Mouse (Mus musculus) embryo, embryonic 11 days (tissue): Measurements from ENCODE around the gene G3bp1.

ENCODE experiments used
- DNase-seq: peaks from one replicate; pipeline ENCODE4 v3.0.0-alpha.2; 2015

G3bp1 gene

DNA sequence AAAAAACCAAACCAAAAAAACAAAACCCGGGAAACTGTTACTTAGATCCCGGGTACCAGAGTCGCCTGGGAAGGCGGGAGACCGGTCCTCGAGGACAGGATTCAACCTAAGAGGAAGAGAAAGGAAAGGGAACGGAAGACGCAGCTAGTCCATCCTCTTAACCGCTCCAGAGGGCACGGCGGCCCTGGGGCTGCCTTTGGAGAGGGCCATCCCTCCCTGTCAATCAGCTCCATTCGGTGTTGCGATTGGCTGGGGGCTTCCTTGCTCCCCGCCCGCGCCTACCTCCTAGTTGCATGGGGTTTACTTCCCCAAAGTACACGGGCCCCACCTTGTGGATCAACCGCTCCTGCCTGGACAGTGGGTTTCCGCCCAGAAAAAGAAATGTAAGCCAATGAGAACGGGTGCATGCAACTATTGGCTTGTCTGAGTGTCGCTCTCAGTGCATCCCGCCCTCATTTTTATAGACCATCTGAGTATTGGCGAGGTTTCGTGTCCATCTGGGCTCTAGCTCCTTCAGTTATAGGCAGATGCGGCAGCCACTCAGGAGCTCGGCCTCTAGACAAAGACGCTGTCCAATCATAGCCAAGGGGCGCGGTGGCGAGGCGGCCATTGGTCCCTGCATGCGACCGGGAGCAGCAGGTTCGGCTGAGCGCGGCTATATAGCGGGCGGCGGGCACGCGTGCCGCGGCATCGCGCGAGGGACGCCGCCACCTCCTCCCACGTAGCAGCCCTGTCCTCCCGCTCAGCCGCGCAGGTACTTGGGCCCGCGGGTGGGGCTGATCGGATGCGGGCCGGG, at the start of gene G3bp1:
Gene G3bp1, plus strand, starts transcription at position 638 of the 796 bp plus-strand sequence.
- DNase-seq: peak; percentile 99

DNA sequence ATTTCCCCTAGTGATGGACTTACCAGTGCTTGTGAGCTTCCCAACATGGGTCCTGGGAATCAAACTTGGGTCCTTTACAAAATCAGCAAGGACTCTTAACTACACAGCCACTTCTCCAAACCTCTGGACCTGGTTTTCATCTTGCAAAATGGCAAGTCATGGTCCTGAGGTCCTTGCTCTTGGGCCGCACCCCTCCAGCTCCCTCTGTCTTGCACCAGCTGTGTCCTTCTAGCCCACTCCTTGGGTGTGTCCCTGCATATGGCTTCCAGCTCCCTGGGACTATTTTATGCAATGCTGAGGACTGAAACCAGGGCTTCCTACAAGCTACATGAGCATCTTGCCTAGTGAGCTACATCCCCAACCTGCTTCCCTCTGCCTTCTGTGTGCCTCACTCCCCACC, 46.5 kb upstream of the G3bp1 start, which contains the start of gene Sparc:
Gene Sparc, minus strand, starts transcription at position 206 of the 400 bp plus-strand sequence.
- no peak for DNase-seq

DNA sequence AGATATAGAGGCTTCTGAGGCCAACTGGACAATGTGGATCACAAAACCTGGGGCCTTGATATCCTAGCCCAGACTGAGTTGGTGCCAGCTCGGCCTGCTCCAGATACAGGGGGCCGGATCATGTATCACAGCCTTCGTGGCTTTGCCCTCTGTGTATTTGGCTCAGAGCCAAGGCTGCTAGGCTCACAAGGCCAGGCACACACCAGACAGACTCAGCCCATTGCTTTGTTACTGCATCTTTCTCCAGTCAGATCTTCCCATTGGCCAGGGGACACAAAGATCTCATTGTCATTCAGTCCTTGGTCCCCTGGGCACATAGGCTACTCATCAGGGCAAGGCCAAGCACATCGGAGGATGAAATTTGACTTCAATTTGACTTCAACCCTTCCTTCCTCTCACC, 45.7 kb upstream of the G3bp1 start:
- DNase-seq: peak; percentile 82

DNA sequence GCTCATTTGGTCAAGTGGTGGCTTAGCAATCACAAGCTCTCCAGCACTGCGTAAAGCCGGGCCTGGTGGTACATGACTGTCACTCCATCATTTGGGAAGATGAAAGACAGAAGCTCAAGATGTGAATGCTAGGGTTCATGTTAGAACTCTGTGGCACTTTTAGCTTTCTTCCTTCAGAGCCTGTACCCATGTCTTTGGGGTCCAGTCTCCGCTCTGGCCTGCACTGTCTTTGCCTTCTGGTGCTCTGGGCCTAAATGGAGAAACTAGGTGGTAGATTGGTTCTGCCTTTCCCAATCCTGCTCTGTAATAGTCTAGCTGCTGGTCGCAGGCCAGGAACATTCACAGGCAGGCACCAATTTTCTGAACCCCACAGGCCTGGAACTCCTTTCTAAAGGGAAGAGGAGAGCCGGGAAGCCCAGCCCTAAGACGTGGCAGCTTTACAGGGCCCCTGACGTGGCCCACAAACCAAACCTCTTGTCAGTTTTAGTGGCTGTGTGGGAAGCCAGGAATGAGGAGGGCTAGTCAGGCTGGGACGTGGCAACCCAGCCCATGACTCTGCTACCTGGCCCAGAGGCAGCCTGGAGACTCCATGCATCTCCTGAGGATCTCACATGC, 44.6 kb upstream of the G3bp1 start:
- DNase-seq: no peak

DNA sequence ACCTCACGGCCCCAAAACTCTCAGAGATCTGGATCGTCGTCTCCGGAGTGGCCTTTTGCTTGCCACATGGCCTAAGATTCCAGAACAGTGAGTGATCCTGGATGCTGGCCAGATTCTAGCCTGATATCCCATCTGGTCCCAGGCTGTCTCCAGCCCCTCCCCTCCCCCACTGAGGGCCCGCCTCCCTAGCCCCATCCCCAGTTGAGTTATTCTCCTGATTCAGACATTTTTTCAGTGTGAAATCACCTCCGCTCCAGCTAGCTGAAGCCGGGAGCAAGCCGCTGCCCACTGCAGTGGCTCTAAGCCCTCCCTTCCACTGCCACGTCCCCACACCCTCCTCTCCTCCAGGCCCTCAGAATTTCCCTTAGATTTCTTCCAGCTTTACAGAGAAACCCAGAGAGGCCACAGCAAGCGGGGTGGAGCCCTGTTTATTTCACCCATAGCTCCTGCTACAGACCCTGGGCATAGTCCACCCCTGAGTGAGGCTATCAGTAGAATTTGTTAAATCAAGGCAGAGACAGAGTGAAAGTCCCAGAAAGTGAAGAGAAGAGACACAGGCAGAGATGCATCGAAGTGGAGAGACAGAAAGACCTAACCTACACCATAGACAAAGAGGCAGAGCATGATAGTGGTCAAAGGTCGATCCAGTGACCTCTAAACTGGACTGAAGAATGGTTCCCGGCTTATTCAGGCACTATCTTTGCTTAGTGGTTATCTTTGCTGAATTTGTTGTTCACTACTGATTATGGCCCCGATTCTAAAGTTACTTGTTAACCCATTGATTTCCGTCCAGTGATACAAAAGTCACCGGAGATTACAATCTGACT, 41.1 kb upstream of the G3bp1 start:
- DNase-seq: peak; percentile 90

DNA sequence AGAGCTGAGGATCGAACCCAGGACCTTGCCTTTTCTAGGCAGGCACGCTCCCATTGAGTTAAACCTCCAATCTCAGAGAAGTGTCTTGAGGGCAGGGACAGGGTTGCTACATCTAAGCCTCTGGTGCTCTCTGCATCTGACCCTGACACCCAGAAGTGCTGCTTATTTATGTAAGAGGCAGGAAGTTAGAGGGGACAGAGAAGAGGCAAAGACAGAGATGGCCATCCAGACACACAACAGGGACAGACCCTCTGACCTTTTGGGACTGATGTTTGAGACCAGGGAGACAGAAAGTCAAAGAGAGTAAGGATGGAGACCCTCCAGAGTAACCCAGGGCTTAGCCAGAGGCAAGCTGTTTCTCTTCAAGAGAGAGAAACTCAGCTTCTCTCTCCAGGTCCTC, 39.5 kb upstream of the G3bp1 start:
- no peak for DNase-seq

DNA sequence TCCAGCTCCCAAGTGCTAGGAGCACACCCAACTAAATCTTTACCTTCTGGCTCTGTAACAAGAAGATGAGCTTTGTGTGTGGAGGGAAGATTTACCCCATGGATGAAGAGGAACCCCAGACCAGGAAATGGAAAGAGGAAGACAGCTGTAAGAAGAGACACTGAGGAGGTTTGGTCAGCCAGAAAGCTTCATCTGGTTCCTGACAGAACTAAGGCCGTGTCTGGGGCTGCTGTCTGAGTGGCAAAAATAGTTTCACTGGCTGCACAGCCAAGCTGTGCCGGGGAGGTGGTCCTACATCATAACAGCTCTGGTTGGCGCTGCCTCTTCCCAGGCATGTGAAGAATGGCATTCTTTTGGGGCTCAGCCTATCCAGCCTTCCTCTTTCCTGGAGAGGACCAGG, 36.5 kb upstream of the G3bp1 start:
- DNase-seq: peak; percentile 15

DNA sequence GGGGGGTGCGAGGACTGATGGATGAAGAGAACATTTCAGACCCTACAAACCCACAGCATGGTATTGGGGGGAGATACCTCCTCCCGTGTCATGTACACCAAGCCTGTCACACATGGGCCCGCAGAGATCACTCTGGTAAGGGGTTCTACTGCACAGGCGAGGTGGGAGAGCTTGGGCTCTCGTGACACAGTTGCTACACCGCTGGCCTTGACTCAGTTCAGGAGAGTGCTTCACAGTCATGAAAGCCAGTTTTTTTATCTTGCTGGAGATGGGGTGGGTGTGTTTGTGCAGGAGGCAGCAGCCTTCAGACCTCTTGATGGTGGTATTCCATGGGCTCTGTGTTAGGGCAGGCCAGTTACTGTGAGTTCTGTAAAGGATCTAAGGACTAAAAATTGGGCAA, 33.4 kb upstream of the G3bp1 start:
- DNase-seq: no peak

DNA sequence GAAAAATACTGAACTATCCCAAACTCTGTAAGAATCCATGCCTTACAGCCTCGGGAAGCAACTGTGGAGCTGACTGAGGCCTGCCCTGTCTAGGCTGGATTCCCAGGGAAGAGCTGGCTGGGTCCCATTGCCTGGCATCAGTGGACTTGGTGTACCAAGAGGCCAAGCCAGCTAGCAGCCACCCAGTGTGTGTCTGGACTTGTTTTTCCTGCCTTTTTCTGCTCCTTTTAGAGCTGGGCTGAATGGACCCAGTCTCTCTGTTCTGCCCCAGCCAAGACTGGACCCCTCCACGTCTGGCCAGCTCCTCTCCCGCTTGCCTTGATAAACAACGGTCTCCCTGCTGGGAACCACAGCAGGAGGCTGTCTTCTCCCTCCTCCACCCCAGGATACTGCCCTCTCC, 31.5 kb upstream of the G3bp1 start:
- DNase-seq: no peak

DNA sequence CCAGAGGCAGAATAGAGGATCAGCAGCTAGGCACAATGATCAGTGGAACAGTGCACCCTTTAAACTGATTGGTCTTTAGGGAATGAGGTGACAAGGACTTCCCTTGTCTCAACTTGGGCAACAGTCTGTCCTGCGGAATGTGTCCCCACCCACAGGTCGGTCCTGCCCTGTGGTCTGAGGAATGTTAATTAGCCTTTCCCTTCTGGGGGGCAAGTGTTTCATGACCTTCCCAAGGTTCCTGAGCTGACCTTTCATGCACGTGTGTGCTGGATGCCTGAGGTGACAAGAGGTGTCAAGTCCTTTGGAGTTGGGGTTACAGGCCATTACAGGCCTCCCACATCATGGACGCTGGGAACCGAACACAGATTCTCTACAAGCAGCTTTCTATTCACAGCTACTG, 29.8 kb upstream of the G3bp1 start:
- no peak for DNase-seq

DNA sequence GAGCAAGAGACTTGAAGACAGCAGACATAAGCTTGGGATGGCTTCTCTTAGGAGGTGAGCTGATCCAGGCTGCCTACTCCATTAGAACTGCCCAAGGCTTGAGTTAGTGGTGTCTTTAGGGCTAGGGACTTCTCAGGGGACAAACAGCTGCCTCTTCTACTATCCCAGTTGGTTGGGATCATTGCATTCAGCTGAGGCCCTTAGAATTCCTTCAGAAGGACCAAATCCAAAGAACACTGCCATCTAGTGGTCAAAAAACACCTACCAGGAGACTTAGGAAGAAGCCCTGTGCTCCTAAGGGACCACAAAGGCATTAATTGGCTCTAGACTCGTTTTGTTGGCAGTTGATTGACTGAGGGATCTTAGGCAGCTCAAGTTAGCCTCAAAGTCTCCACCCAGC, 24.7 kb upstream of the G3bp1 start:
- peak; percentile 93 for DNase-seq

DNA sequence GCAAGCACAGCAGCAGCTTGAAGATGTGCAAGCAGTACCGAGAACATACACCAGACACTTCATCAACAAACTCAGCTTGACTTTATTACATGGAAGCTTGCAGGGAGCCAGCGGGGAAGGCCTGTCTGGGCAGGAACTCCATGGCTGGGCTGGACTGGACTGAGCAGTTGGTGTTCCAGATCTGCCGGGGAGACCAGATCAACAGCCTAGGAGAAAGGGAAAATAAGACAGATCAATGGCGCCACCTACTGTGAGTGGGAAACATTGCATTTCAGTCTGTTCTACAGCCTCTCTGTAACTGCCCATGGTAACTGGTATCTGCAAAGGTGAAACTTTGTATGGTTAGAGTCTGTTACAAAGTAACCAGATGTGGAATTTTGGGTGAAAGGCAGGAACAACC, 22.9 kb upstream of the G3bp1 start:
- DNase-seq: peak; percentile 82

DNA sequence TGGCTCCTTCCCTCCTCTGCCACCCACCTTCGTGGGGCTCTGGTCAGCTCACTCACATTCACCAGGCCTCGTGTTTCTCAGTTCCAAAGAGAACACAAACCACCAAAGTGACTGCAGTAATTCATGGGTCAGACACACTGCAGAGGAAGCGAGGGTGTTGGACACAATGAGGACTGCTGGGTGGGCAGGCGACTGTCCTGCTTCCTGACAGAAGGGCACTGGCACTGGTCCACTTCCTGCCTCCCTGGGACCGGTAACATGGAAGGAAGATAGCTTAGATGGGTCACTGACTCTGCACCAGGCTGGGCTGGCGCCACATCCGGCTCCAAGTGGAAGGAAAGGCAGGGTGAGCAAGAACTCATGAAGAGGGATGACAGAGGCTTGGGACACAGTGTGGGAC, 20.0 kb upstream of the G3bp1 start:
- no peak for DNase-seq

DNA sequence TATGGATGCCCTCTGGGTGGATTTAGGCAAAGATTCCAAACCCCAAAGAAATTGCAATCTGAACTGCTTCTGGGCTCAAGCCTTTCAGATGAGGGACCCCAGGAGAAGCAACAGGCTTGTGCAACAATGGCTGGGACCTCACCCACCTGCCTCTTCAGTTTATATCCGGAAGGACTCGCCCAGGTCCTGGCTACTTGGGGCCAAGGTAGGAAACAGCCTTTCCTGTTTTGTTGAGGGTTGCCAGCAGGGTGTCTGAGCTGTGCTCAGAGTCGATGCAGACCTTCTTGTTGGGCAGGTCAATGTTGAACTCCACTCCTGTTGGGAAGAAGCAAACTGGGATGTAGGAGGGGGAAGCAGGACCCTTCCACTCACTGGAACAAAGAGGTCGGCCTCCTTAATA, 19.2 kb upstream of the G3bp1 start:
- DNase-seq: no peak

DNA sequence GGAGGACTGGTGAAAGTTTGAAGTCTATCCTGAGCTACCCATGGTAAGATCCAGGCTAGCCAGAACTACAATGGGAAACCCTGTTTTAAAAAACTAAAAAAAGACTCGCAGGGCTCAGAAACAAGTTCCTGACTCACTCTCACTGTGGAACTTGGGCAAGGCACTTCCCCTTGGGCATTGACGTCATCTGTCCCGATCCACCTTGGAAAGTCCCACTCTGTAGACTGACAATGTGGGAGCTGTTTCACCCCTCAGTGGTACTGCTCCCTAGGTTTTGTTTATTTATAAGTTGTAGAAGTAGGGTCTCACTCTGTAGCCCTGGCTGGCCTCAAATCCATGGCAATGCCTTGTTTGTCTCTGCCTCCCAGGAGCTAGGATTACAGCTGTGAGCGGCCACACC, 15.8 kb upstream of the G3bp1 start:
- DNase-seq: no peak

DNA sequence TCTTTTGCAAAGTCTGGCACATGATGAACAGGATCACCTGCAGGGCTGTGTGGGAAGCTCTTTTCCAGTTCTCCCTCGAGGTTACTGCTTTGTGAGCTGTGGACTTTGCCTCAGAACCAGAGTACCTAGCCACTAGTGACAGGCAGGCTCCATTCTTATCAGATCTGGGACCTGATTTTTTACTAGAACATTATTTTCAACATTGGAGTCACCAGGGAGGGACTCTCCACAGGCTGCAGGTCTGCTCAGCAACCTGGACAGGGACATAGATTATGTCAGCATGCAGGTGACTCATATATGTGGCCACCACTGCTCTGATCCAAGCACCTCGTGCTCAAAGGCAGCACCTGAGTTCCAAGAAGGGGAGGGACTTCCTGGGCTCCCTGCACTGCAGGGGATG, 14.3 kb upstream of the G3bp1 start:
- no peak for DNase-seq

DNA sequence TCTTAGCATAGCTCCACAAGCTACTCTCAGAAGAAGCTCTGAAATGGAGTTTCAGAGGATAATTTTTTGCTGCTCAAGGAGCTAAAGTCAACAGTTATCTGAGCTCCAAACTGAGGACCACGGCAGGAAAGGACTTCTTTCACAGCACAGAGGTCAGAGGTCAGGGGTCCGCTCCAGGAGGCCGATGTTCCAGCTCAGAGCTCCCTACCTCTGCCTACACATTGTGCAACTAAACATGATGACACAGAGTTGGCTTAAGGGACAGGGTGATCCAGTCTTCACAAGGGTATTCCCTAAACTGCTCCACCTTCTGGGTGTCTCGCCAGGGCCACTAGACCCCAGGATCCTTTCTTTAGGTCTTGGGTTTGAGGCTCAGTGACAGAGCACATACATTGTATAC, 11.0 kb upstream of the G3bp1 start:
- DNase-seq: no peak

DNA sequence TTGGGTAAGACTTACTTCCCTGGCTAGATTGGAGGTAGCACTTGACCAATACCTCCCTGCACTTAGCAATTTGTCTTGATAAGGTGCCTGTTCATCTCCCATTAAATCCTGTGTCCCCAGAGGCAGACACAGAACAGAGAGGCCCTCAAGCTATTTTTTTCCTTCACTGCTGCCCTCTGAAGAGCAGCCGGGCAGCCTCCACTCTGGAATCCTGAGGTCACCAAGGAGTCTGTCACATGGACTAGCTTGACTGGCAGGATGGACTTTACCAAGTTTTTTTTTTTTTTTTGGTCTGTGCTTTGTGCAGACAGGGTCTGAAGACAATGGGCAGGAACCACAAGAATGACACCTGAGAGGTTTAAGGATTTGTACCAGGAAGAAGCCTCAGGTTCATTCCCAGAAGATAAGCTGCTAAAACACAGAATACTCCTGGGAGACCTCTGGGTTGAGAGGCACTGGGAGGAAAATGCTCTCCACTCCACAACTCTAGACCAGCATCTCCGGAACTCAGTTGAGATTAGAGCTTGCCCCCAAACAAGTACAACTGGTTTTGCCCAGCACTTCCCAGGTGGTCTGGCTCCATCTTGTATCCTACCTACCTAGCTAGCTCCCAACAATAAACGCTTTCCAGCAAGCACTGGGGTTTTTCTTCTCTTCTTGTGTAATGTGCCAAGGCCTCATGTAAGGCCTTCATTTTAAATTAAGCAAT, 9.5 kb upstream of the G3bp1 start:
- DNase-seq: no peak

DNA sequence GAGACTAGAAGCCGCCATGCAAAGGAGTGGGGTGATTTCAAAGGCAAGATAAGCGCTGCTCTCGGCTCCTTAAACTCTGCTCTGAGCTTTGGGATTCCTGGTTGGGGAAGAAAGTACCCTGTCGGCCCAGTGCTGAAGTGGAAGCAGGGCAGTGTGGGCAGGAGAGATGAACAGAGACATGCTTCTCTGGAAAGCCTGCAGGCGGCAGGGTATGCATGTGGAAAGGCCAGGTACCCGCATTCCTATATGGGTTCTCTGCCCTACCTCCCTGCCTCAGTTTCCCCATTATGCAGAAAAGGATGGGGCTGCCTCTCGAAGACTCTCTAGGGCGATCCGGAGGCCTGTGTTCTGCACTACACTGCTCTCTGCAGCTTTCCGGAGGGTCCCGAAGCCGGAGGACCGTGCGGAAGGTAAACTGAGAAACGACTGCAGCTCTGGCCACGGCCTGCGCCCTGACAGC, 8.9 kb upstream of the G3bp1 start:
- DNase-seq: peak; percentile 39

DNA sequence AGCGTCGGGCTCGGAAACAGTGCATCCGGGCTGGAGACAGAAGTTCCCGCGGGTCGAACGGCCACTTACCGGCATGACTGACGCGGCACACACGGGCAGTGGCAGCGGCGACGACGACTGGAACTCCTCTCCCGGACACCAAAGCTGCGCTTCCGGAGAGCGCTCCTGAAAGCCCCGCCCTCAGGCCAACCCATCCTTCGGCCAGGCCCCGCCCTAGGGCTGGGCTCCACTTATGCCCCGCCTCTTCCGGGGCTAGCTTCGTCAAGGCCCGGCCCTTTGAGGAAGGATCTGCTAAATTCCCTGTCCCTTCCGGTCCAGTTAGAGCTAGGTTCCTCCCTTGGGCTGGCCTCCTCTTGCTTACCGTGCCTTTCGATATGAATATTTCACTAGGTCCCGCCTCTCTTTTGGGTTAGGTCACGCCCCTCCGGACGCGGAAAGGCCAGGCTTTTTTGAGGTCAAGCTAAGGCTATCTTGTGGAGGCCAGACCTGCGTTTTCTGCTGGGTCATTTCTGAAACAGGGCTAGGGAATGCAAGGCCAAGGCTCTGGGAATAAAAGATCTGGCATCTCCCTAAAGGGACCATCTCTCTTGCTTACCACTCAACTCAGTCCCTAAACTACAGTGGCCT, 8.4 kb upstream of the G3bp1 start, which contains the start of gene Atox1:
Gene Atox1, minus strand, starts transcription at position 221 of the 627 bp plus-strand sequence.
- DNase-seq: peak; percentile 98

DNA sequence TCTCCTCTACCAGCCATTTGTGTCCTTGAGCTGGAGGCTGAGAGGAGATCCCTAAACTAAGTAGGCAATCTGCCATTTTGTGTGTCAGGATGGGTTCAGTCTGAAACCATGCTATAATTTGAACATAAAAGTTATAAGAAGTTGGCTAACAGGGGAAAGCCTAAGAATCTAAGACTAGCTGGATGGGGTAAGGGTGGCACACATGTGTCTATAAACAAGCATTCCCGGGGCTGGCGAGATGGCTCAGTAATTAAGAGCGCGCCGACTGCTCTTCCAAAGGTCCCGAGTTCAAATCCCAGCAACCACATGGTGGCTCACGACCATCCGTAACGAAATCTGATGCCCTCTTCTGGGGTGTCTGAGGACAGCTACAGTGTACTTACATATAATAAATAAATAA, 7.3 kb upstream of the G3bp1 start:
- DNase-seq: no peak

DNA sequence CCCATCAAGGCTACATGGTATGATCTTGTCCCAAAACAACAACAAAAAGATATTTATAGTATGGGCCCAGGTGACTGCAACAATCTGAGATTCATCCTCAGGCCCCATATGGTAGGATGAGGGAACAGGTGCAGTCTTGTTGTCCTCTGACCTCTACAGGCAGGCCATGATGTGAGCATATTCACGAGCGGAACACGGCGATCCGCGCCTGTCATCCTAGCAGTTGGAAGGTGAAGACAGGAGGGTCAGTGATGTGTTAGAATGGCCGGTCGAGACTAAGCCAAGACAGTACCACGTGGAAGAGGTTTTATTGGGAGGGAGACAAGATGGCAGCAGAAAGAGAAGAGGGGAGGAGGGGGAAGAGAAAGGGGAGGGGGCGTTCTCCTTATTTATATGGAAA, 4.8 kb upstream of the G3bp1 start:
- DNase-seq: no peak
